Mouse (Mus musculus): Measurements from ENCODE around the gene Pomgnt2. TPM values are rescaled to one million over a fixed set of nuclear protein-coding genes. Genes with fewer than 3 reads are reported as not detected.

Pomgnt2 gene
- total and polyA plus RNA-seq, 3 experiments = not detected

GRCm38 (mm10) chr9:122018079-122018478, 21.2 kb upstream of the Pomgnt2 start:
- no peak for TF ChIP-seq CTCF (IDR thresholded peaks at IDR 0.05 in 2 of 3, conservative IDR thresholded peaks at IDR 0.05 in 1 of 3; ENCODE audit: control insufficient read depth in 1 of 3, insufficient read depth in 1 of 3, low read depth in 2 of 3, low read length in 3 of 3, poor library complexity in 1 of 3, severe bottlenecking in 1 of 3)
- TF ChIP-seq CHD1 (IDR thresholded peaks at IDR 0.05; ENCODE audit: low read depth, low read length) = no peak
- no peak for TF ChIP-seq NRF1 (IDR thresholded peaks at IDR 0.05; ENCODE audit: insufficient read depth, low read depth, low read length, poor library complexity, severe bottlenecking)
- TF ChIP-seq MYC (IDR thresholded peaks at IDR 0.05; ENCODE audit: low read depth, low read length) = no peak
- TF ChIP-seq NELFE (IDR thresholded peaks at IDR 0.05; ENCODE audit: low read depth, low read length) = no peak
- no peak for TF ChIP-seq ZNF384 (IDR thresholded peaks at IDR 0.05; ENCODE audit: low read depth, low read length)
- no peak for TF ChIP-seq POLR2A (IDR thresholded peaks at IDR 0.05; ENCODE audit: control insufficient read depth in 1 of 2, insufficient read depth in 1 of 2, low read depth in 1 of 2, low read length in 2 of 2, poor library complexity in 1 of 2)
- no peak for TF ChIP-seq SIN3A (IDR thresholded peaks at IDR 0.05; ENCODE audit: low read length)
- no peak for TF ChIP-seq TBP (IDR thresholded peaks at IDR 0.05; ENCODE audit: low read depth, low read length)
- TF ChIP-seq EP300 (IDR thresholded peaks at IDR 0.05; ENCODE audit: low read depth in 1 of 2, low read length in 2 of 2) = no peak
- Histone ChIP-seq H3K4me1 (ENCODE audit: control insufficient read depth in 1 of 2, insufficient read depth in 2 of 2, low read length in 2 of 2) (no peaks in the 10 kb centered on the region), H3K27me3 (ENCODE audit: control insufficient read depth in 1 of 2, insufficient read depth in 2 of 2, low read length in 2 of 2) (no peaks in the 10 kb centered on the region), H3K9me3 (replicated peaks; ENCODE audit: insufficient read depth, low read length) (no peaks in the 10 kb centered on the region), H3K9ac (ENCODE audit: control insufficient read depth, low read depth, low read length, poor library complexity, severe bottlenecking) (no peak overlapping the region), H3K79me2 (ENCODE audit: control insufficient read depth, insufficient read depth, low read length, poor library complexity) (no peaks in the 10 kb centered on the region), H3K4me3 (ENCODE audit: control insufficient read depth in 1 of 2, insufficient read depth in 1 of 2, low read depth in 2 of 2, low read length in 2 of 2) (no peak overlapping the region), H3K36me3 (ENCODE audit: control insufficient read depth in 1 of 2, insufficient read depth in 2 of 2, low read length in 2 of 2) (no peaks in the 10 kb centered on the region), H3K27ac (ENCODE audit: control insufficient read depth, low read depth, low read length) (no peak overlapping the region)
- no peak for DNase-seq (ENCODE audit: low read depth, low spot score)

- H3K4me1 ChIP-seq (ENCODE audit: control insufficient read depth in 1 of 2, insufficient read depth in 2 of 2, low read length in 2 of 2) = no peaks in the 10 kb centered on the region
- TF ChIP-seq NELFE (IDR thresholded peaks at IDR 0.05; ENCODE audit: low read depth, low read length) (no peak), MYC (IDR thresholded peaks at IDR 0.05; ENCODE audit: low read depth, low read length) (no peak), SMC3 (IDR thresholded peaks at IDR 0.05; ENCODE audit: low read depth, low read length) (peak; percentile 39), NRF1 (IDR thresholded peaks at IDR 0.05; ENCODE audit: insufficient read depth, low read depth, low read length, poor library complexity, severe bottlenecking) (no peak), POLR2AphosphoS2 (IDR thresholded peaks at IDR 0.05; ENCODE audit: low read length) (no peak), RAD21 (IDR thresholded peaks at IDR 0.05; ENCODE audit: low read depth, low read length) (peak; percentile 11), CTCF (IDR thresholded peaks at IDR 0.05 in 2 of 3, conservative IDR thresholded peaks at IDR 0.05 in 1 of 3; ENCODE audit: control insufficient read depth in 1 of 3, insufficient read depth in 1 of 3, low read depth in 2 of 3, low read length in 3 of 3, poor library complexity in 1 of 3, severe bottlenecking in 1 of 3) (peak in 2 of 3 experiments; percentile 69 to 87)
- peak; percentile 58 for DNase-seq (ENCODE audit: low read depth, low spot score)
- no peak overlapping the region for H3K27ac ChIP-seq (ENCODE audit: control insufficient read depth, low read depth, low read length)
- no peaks in the 10 kb centered on the region for H3K27me3 ChIP-seq (ENCODE audit: control insufficient read depth in 1 of 2, insufficient read depth in 2 of 2, low read length in 2 of 2)
- no peaks in the 10 kb centered on the region for H3K79me2 ChIP-seq (ENCODE audit: control insufficient read depth, insufficient read depth, low read length, poor library complexity)
- H3K9me3 ChIP-seq (replicated peaks; ENCODE audit: insufficient read depth, low read length) = no peaks in the 10 kb centered on the region
- H3K9ac ChIP-seq (ENCODE audit: control insufficient read depth, low read depth, low read length, poor library complexity, severe bottlenecking) = no peak overlapping the region
- H3K4me3 ChIP-seq (ENCODE audit: control insufficient read depth in 1 of 2, insufficient read depth in 1 of 2, low read depth in 2 of 2, low read length in 2 of 2) = no peak overlapping the region
- no peaks in the 10 kb centered on the region for H3K36me3 ChIP-seq (ENCODE audit: control insufficient read depth in 1 of 2, insufficient read depth in 2 of 2, low read length in 2 of 2)
Measured at GRCm38 (mm10) chr9:122014241-122014667, 17.3 kb upstream of the Pomgnt2 start.

- no peaks in the 10 kb centered on the region for H3K27me3 ChIP-seq (ENCODE audit: control insufficient read depth in 1 of 2, insufficient read depth in 2 of 2, low read length in 2 of 2)
- no peaks in the 10 kb centered on the region for H3K36me3 ChIP-seq (ENCODE audit: control insufficient read depth in 1 of 2, insufficient read depth in 2 of 2, low read length in 2 of 2)
- no peak for DNase-seq (ENCODE audit: low read depth, low spot score)
- no peak overlapping the region for H3K27ac ChIP-seq (ENCODE audit: control insufficient read depth, low read depth, low read length)
- TF ChIP-seq CTCF (IDR thresholded peaks at IDR 0.05 in 2 of 3, conservative IDR thresholded peaks at IDR 0.05 in 1 of 3; ENCODE audit: control insufficient read depth in 1 of 3, insufficient read depth in 1 of 3, low read depth in 2 of 3, low read length in 3 of 3, poor library complexity in 1 of 3, severe bottlenecking in 1 of 3) = peak in 2 of 3 experiments; percentile 2; a peak in 1 of 6 replicates
- no peak for TF ChIP-seq CHD2 (IDR thresholded peaks at IDR 0.05; ENCODE audit: low read length)
- H3K4me3 ChIP-seq (ENCODE audit: control insufficient read depth in 1 of 2, insufficient read depth in 1 of 2, low read depth in 2 of 2, low read length in 2 of 2) = no peak overlapping the region
- no peaks in the 10 kb centered on the region for H3K4me1 ChIP-seq (ENCODE audit: control insufficient read depth in 1 of 2, insufficient read depth in 2 of 2, low read length in 2 of 2)
- H3K9ac ChIP-seq (ENCODE audit: control insufficient read depth, low read depth, low read length, poor library complexity, severe bottlenecking) = no peak overlapping the region
- H3K79me2 ChIP-seq (ENCODE audit: control insufficient read depth, insufficient read depth, low read length, poor library complexity) = no peaks in the 10 kb centered on the region
- no peaks in the 10 kb centered on the region for H3K9me3 ChIP-seq (replicated peaks; ENCODE audit: insufficient read depth, low read length)
Measured at GRCm38 (mm10) chr9:122013629-122014028, 16.7 kb upstream of the Pomgnt2 start.

All from MEL (cell line).